Mouse (Mus musculus): ENCODE results near the gene Kdm2b. TPM values are rescaled to one million over a fixed set of nuclear protein-coding genes. Genes with fewer than 3 reads are reported as not detected.

Kdm2b gene
- polyA plus RNA-seq, 1 experiment, result 19.1 TPM

- Histone ChIP-seq H3K27me3 (replicated peaks) (no peaks in the 10 kb centered on the region), H3K4me1 (peaks cover 30% of the 10 kb centered on the region), H3K9me3 (no peaks in the 10 kb centered on the region), H3K36me3 (replicated peaks; ENCODE audit: low read length) (peaks cover 90% of the 10 kb centered on the region), H3K4me3 (replicated peaks) (no peak overlapping the region)
- TF ChIP-seq FLI1 (IDR thresholded peaks at IDR 0.05; ENCODE audit: low read length), result no peak
- no peak for TF ChIP-seq GATA1 (IDR thresholded peaks at IDR 0.05; ENCODE audit: borderline replicate concordance, low read length)
These were observed 53.8 kb downstream of the Kdm2b start for GRCm38 (mm10) chr5:122935810-122936209.

DNA sequence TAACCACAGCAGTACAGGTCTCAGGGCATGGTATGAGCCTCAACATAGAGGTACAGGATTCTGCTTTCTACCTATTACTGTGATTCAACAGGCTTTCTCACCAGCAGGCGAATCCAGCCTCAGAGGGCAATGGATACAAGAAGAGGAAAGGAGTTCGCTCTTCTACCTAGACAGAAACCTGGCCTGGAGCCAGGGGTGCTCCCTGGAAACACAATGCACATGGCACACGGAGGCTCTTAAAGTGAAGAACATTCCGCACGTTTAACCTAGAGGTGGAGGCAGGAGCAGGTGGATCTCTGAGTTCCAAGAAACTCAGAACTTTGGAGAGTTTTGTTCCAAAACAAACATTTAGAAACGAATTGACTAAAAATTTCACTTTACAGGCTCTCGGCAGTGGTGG lies 58.6 kb downstream of the Kdm2b start:
- H3K4me3 ChIP-seq (replicated peaks), result no peak overlapping the region
- H3K9me3 ChIP-seq, result no peaks in the 10 kb centered on the region
- H3K27me3 ChIP-seq (replicated peaks), result no peaks in the 10 kb centered on the region
- H3K4me1 ChIP-seq, result peaks cover 42% of the 10 kb centered on the region
- H3K36me3 ChIP-seq (replicated peaks; ENCODE audit: low read length), result peaks cover 66% of the 10 kb centered on the region
- TF ChIP-seq GATA1 (IDR thresholded peaks at IDR 0.05; ENCODE audit: borderline replicate concordance, low read length), result no peak
- TF ChIP-seq FLI1 (IDR thresholded peaks at IDR 0.05; ENCODE audit: low read length), result no peak

DNA sequence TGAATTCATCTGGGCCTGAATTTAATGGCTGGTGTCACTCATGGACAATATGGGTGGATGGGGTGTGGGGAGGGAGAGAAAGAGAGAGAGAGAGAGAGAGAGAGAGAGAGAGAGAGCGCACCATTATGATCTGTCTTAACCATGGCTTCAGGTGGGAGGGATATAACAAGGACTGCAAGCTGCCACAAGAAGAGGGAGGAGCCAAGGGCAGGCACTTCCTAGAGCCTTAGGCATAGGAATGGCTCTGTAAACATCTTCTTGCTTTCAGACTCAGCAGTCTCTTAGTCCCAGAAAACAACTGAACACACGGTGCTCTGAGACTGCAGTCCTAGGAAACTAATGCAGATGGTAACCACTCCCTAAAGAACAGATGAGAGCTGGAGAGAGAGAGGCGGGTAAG lies 61.3 kb downstream of the Kdm2b start:
- Histone ChIP-seq H3K27me3 (replicated peaks) (no peaks in the 10 kb centered on the region), H3K9me3 (no peaks in the 10 kb centered on the region), H3K4me1 (peaks cover 36% of the 10 kb centered on the region), H3K4me3 (replicated peaks) (no peak overlapping the region), H3K36me3 (replicated peaks; ENCODE audit: low read length) (peaks cover 50% of the 10 kb centered on the region)
- TF ChIP-seq FLI1 (IDR thresholded peaks at IDR 0.05; ENCODE audit: low read length) (no peak), GATA1 (IDR thresholded peaks at IDR 0.05; ENCODE audit: borderline replicate concordance, low read length) (no peak)

DNA sequence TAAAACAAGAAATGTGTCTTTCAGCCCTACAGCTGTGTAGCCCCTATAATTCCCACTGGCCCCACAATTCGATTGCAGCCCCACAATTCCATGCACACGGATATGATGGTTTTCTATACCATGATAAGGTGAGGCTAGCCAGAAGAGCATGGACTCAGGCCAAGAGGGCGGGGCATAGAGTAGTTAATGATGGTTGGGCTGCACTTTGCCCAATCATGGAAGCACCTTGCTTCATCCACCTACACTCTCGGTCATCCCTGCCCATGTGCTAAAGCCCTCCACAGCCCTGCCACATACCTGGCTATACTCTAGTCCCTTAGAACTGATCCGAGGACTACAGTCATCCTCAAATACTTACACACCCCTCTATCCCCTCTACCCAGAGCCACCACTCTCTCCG lies 61.9 kb downstream of the Kdm2b start:
- H3K4me1 ChIP-seq, result peaks cover 36% of the 10 kb centered on the region
- no peaks in the 10 kb centered on the region for H3K27me3 ChIP-seq (replicated peaks)
- H3K36me3 ChIP-seq (replicated peaks; ENCODE audit: low read length), result peaks cover 50% of the 10 kb centered on the region
- no peak for TF ChIP-seq FLI1 (IDR thresholded peaks at IDR 0.05; ENCODE audit: low read length)
- TF ChIP-seq GATA1 (IDR thresholded peaks at IDR 0.05; ENCODE audit: borderline replicate concordance, low read length), result no peak
- H3K4me3 ChIP-seq (replicated peaks), result no peak overlapping the region
- no peaks in the 10 kb centered on the region for H3K9me3 ChIP-seq

- H3K36me3 ChIP-seq (replicated peaks; ENCODE audit: low read length), result peaks cover 44% of the 10 kb centered on the region
- no peak for TF ChIP-seq GATA1 (IDR thresholded peaks at IDR 0.05; ENCODE audit: borderline replicate concordance, low read length)
- no peak for TF ChIP-seq FLI1 (IDR thresholded peaks at IDR 0.05; ENCODE audit: low read length)
These were observed 62.5 kb downstream of the Kdm2b start for GRCm38 (mm10) chr5:122927092-122927491.

DNA sequence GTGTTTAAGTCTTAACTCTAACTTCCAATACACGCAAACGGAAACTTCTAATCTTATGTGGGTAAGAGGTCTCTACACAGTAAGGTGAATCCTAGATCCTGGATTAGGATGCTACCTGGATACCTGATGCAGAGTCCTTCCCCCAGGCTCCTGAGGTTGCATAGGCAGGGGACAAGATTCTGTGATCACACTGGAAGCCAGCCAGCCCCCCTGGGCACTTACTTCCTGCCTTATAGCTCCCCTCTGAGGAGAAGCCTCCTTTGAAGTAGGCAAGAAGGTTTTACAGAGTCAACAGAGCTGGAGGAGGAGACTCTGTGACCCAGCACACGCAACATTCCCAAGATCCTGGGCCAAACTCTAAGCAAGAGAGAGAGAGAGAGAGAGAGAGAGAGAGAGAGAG lies 63.3 kb downstream of the Kdm2b start:
- Histone ChIP-seq H3K9me3 (no peaks in the 10 kb centered on the region), H3K4me1 (peaks cover 36% of the 10 kb centered on the region), H3K36me3 (replicated peaks; ENCODE audit: low read length) (peaks cover 41% of the 10 kb centered on the region), H3K27me3 (replicated peaks) (no peaks in the 10 kb centered on the region), H3K4me3 (replicated peaks) (no peak overlapping the region)
- no peak for TF ChIP-seq GATA1 (IDR thresholded peaks at IDR 0.05; ENCODE audit: borderline replicate concordance, low read length)
- no peak for TF ChIP-seq FLI1 (IDR thresholded peaks at IDR 0.05; ENCODE audit: low read length)

More at GRCm38 (mm10) chr5:122927092-122927491, 62.5 kb downstream of the Kdm2b start:
- Histone ChIP-seq H3K4me1 (peaks cover 36% of the 10 kb centered on the region), H3K9me3 (no peaks in the 10 kb centered on the region), H3K4me3 (replicated peaks) (no peak overlapping the region), H3K27me3 (replicated peaks) (no peaks in the 10 kb centered on the region)

- peak overlapping the region; percentile 82 for H3K4me3 ChIP-seq (replicated peaks)
- peaks cover 31% of the 10 kb centered on the region for H3K4me1 ChIP-seq
- peaks cover 43% of the 10 kb centered on the region for H3K36me3 ChIP-seq (replicated peaks; ENCODE audit: low read length)
- no peaks in the 10 kb centered on the region for H3K27me3 ChIP-seq (replicated peaks)
- H3K9me3 ChIP-seq, result no peaks in the 10 kb centered on the region
- TF ChIP-seq GATA1 (IDR thresholded peaks at IDR 0.05; ENCODE audit: borderline replicate concordance, low read length) (no peak), FLI1 (IDR thresholded peaks at IDR 0.05; ENCODE audit: low read length) (no peak)
These were observed 64.1 kb downstream of the Kdm2b start for GRCm38 (mm10) chr5:122925534-122925958.

- Histone ChIP-seq H3K9me3 (no peaks in the 10 kb centered on the region), H3K4me1 (peaks cover 29% of the 10 kb centered on the region), H3K27me3 (replicated peaks) (no peaks in the 10 kb centered on the region), H3K4me3 (replicated peaks) (no peak overlapping the region), H3K36me3 (replicated peaks; ENCODE audit: low read length) (peaks cover 44% of the 10 kb centered on the region)
- TF ChIP-seq GATA1 (IDR thresholded peaks at IDR 0.05; ENCODE audit: borderline replicate concordance, low read length) (no peak), FLI1 (IDR thresholded peaks at IDR 0.05; ENCODE audit: low read length) (no peak)
These were observed 65.7 kb downstream of the Kdm2b start for GRCm38 (mm10) chr5:122923871-122924465.

DNA sequence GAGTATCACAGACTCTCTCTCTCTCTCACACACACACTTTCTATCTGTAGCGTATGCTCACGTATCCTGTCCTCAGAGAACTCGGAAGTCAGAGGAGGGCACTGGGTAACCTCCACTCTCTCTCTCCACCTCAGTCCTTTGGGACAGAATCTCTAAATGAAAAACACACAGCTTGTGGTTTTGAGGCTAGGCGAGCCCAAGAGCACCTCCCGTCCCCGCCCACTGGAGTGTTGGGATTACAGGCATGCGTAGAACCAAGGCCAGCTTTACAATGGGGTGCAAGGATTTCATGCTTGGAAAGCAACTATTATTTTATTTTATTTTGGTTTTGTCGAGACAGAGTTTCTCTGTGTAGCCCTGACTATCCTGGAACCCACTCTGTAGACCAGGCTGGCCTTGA lies 67.7 kb downstream of the Kdm2b start:
- peaks cover 42% of the 10 kb centered on the region for H3K36me3 ChIP-seq (replicated peaks; ENCODE audit: low read length)
- no peaks in the 10 kb centered on the region for H3K9me3 ChIP-seq
- H3K4me1 ChIP-seq, result peaks cover 30% of the 10 kb centered on the region
- no peaks in the 10 kb centered on the region for H3K27me3 ChIP-seq (replicated peaks)
- no peak overlapping the region for H3K4me3 ChIP-seq (replicated peaks)
- TF ChIP-seq FLI1 (IDR thresholded peaks at IDR 0.05; ENCODE audit: low read length) (no peak), GATA1 (IDR thresholded peaks at IDR 0.05; ENCODE audit: borderline replicate concordance, low read length) (no peak)

DNA sequence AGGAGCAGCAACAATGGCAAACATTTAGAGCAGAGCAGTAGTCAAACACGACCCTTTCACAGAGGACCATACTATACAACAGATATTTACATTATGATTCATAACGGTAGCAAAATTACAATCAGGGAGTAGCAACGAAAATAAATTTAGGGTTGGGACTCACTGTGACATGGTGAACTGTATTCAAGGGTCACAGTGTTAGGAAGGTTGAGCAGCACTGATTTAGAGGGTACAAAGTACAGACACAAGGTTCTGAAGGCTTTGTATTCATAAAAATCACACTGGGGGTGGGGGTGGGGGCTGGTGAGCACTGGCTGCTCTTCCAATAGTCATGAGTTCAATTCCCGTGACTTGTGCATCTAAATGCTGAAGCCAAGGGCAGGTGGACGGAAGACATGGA lies 69.1 kb downstream of the Kdm2b start:
- Histone ChIP-seq H3K9me3 (no peaks in the 10 kb centered on the region), H3K36me3 (replicated peaks; ENCODE audit: low read length) (peaks cover 37% of the 10 kb centered on the region), H3K27me3 (replicated peaks) (no peaks in the 10 kb centered on the region), H3K4me3 (replicated peaks) (no peak overlapping the region), H3K4me1 (peaks cover 27% of the 10 kb centered on the region)
- TF ChIP-seq FLI1 (IDR thresholded peaks at IDR 0.05; ENCODE audit: low read length), result no peak
- no peak for TF ChIP-seq GATA1 (IDR thresholded peaks at IDR 0.05; ENCODE audit: borderline replicate concordance, low read length)

Data from megakaryocyte, embryonic 14.5 days (primary cell).